Mouse (Mus musculus) 3134 (cell line): ENCODE results near the gene Arnt2.
A peak's percentile ranks its signal among the peaks of the same experiment; 100 is the strongest.

ENCODE experiments used
- DNase-seq: peaks from one replicate; pipeline ENCODE4 v3.0.0-alpha.2; 2011; ENCODE audit warnings: low spot score; ENCODE audit not compliant: insufficient read length; ENCODE audit errors: extremely low read depth

Gene Arnt2

DNA sequence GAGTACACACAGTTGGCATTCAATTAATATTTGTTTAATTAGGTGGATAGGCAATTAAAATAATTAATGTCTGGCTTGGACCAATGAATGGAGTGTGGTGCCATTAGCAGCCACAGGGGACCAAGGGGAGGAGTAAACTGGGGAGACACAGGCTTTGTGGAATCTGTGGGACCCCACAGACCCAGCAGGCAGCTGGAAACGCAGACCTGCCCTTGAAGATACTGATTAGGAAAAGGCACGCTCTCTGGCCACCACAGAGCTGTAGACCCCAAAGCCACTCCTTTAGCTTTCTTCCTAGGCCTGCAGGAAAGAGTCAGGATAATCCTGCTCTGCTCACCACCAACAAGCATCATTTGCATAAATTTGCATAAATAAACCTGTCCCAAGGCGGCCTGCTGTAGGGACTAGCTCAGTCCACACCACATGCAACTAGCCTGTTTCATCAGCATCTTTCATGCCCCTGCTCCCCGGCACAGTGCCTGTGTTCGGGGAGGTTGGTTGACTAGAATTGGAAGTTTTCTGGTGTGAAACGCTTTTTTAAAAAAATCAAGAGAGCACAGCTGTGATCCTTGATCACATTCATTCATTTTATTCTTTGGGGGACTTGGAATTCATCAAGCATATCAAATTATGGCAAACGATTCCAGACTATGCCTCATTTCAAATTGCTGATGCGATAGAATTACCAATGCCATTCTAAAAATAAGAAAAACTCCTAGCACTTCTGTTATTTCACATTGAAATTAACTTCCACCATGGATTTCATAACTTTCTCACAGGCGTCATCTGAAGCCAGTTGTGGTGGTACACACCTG, 8.1 kb downstream of the Arnt2 start:
- no peak for DNase-seq

DNA sequence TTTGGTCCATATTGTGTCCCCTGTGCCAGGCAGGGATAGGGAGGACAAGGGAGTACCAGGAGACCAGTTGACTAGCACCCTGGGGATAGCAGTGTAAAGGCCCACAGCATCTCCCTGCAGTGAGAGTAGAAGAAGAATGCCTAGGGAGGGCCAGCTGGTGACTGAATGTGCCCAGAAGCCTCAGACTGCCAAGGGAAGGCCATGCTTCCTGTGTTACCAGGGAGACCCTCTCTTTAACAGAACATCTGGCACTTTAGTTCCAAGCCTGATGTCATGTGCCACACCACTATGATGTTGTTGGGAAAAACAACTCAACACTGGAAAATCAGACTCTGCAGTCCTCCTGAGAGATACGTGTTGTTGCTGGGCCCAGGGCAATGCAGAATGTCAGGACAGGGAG, 12.7 kb downstream of the Arnt2 start:
- DNase-seq = no peak

DNA sequence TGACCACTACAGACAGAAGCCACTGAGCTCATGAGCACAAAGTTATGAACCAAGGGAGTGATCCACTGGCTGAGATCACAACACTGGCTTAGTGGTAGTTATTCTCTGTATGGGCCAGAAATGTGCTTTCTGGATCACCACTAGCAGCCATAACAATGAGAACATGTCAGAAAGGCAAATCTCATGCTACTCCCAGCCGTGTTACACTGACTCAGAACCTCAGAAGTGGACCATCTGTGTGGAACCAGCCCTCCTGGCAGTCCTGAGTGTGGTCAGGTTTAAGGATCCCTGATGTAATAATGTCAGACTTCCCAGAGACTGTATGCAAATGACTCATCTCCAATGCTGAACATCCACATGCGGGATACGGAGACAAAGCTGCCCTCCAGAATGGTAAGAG, 13.4 kb downstream of the Arnt2 start:
- no peak for DNase-seq

DNA sequence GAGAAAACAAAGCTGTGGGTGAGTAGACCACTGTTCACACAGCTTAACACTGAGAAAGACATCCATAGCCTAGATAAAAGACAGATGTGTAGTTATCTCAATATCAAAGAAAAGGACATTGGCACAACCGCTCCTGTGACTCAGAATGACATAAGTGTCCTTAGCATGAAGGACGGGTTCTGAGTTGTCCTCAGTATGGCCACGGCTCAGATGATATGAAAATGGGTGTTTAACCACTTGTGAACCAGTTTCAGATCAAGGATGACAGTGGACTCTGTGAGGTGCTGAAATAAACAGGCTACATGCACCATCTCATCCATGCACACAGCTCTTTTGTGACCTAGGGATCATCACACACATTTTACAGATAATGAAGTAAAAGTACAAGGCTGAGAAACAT, 22.1 kb downstream of the Arnt2 start:
- DNase-seq = no peak

DNA sequence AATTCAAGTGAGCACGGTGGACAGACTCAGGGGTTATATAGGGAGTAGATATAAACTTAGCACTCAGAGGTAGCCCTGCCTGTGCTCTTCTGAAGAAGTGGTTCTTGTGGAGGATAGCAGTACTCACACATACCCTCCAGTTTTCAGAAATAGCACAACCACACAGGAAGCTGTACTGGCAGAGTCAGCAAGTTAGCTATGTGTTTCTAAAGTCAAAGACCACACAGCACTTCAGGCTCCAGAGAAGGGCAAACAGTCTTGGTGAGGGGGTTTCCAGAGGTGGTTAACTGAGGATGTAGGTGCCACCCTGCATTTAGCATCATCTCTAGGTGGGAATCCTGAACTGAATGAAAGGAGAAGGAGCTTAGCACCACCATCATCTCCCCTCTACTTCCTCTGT, 23.5 kb downstream of the Arnt2 start:
- DNase-seq = no peak

DNA sequence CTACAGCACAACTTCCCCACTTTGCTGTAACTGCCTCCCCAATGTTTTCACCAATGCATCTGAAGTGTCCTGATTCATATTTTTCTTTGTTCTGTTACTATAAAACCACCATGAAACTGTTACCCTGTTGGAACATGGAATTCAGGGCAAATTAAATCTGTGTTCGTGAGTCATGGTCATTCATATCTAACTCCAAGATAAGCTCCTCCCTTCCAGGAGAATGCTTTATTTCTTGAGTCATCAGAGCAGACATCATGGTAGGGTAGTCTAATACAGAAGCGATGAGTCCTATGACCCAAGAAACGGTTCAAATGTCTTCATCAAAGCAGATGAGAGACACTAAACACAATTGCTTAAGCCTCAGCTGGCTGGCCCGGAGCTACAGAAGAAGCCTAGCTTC, 25.2 kb downstream of the Arnt2 start:
- no peak for DNase-seq

DNA sequence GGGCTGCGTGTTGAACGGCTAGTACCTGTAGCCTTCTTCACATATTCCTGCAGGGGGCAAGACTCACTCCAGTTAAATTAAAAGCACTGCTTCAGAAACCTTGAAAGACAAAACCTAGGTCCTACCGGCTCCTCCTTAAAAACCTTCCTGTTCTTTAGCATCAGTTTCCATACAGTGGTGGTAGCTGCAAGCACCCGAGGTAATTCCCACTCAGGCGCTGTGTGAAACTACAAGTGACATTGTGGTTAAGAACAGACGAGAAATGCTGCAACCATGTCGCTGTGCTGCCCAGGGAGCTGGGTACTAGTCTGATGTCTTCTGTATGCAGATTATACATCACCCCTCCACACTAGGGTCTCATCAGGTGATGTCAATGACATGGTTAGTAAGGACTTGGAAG, 25.9 kb downstream of the Arnt2 start:
- no peak for DNase-seq

DNA sequence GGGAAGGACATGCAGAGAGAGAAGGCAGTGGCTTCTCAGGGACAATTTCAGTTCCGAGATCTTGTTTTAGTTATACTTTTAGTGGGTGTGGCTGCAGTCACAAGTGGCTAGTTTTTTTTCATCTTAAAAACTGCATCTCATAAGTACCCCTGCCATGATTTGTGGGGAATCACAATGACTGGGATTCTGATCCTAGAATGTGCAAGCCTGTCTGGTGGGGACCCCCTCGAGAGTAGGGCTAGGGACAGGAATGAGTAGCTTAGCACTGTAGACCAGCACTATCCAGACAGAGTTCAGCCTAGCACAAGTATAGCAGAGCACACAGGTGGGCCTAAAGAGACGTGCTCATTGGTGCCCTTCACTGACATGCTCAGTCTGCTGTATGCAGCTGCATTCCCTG, 27.6 kb downstream of the Arnt2 start:
- no peak for DNase-seq

DNA sequence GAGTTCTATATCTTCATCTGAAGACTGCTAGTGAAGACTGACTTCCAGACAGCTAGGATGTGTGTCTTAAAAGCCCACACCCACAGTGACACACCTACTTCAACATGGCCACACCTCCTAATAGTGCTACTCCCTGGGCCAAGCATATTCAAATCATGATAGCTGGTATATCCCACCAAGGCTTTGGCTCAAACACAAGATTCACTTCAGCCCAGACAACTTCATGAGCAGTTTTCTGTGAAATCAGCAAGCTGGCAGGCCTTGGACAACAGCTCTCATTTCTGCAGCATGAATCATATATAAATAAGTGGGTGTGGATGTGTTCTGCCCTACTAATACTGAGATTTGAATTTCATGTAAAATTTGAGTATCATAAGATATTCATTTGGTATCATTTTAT, 29.2 kb downstream of the Arnt2 start:
- peak; percentile 56 for DNase-seq

DNA sequence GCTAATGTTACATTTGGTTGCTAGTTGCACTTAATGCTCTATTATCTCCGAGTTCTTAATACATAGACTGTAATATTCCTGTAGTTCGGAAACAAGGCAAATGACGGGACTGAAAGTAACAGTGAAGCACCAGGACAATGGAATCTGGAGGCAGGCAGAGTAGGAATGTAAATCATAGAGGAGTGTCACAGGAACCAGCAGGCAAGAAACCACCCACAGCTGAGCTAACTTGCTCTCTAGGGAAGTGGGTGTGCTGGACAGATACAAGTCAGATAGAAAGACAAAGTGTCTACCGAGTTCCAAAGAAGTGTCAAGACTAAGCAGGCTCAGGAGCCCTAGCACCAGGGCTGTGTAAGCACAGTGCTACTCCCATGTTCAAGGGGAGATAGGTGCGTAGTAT, 32.6 kb downstream of the Arnt2 start:
- DNase-seq = no peak

DNA sequence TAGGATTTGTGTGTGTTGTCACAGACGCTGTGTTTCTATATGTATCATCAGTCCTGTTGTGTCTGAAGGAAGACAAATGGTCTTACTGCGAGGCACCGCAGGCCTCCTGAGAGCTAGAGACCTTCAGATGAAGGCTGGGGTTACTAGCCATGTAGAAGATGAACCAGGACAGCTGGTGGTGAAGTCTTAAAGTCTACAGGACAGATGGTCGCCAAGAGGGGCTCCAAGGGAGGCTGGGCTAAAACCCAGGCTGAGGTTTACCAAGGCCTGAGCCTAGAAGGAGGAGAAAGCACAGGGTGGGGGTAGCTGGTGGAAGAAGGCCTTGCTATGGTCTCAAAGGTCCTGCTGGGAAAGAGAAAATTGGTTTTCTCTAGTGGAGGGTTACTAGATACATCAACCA, 36.3 kb downstream of the Arnt2 start:
- DNase-seq = no peak

DNA sequence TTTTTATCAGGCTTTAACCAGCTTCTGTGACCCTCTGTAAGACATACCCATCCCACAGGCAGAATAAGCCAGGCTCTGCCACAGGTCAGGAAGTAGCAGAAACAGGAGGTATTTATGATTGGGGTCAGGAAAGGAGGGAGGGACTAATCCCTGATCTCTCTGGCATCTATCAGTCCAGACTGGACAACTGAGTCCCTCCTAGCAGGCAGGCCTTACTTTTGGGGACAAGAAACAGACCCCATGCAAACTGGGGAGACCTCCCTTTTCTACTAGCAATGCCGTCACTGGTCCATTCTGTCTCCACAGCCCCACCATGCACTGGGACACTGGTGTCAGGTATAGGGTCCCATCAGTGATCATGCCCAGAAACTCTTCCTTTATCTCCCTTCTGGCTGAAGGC, 37.1 kb downstream of the Arnt2 start:
- DNase-seq = no peak

DNA sequence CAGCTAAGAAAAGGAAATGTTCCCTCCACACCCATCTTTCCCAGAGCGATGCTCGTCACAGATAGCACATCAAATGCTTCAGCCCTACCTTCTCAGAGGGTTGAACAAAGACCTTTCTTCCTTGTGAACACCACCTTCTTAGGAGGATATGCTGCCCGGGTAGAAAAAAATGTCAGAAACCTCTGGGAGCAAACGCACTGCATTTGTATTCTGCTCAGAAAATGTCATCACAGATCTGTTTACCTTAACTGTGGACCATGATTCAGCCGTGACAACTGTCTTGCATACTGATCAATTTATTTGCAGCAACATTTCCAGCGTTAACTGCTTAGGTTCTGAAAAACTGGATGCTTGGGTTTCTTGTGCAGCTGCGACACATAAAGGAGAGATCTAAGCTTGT, 37.7 kb downstream of the Arnt2 start:
- no peak for DNase-seq

DNA sequence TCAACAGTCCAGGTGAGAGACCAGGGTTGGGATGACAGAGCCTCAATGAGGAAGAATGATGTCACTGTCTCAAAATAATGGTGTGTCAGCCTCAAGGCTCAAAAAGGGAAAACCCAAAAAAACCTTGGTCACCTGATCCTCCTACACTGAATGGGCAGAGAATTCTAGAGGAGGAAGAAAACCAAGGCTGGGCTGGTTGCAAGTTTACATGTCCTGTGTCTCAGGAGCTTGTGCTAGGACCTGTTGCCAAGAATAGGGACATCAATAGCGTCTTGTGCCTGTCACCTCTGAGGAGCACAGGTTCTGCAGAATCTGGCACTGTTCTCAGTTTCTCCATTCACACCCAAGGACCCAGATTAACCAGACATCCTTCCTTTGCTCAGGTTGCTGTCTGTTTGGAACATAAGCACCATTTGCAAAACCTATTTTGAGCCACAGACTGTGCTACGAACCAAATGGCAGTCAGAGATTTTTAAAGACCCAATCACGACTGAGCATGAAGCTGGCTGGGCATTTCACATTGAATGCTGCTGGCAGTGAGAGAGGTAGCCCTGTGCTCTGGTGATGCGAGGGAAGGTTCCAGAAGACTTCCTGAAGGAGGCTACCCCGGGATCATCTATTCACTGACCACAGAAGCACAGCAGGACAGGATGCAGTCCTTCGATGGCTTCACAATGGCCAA, 38.9 kb downstream of the Arnt2 start:
- DNase-seq = no peak

DNA sequence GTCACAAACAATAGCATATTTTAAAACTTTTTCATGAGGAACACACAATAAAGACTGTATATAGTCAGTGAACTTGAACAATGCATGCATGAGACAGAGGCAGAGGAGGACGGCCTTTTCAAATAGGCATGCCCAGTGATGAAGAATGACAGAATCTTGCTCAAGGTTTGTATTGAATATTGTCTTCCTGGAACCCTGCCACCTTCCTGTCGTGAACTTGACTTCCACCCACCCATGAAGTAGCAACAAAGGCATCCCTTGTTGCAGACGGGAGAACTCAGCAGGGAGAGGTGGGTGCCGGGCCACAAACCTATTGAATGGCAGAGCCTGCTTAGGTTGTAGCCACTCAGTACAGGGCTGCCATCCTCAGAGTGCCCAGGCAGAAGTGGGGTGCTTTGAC, 43.7 kb downstream of the Arnt2 start:
- no peak for DNase-seq

DNA sequence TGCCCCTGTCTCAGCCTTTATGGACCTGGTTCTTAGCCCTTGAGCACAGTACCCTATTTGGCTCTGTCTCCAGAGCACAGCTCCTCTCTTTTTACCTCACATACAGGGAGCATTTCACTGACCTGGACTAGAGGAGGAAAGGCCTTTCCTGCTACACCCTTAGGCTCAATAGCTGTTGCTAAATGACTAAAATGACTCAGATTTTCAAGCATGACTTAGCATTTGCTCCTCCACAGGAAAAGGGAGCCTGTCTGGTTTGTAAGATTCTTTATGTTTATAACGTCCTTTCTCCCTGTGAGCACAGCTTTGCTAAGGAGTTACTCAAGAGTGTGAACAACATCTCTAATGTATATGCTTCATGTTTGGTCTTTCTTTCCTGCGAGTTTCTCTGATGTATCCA, 47.3 kb downstream of the Arnt2 start:
- peak; percentile 18 for DNase-seq

DNA sequence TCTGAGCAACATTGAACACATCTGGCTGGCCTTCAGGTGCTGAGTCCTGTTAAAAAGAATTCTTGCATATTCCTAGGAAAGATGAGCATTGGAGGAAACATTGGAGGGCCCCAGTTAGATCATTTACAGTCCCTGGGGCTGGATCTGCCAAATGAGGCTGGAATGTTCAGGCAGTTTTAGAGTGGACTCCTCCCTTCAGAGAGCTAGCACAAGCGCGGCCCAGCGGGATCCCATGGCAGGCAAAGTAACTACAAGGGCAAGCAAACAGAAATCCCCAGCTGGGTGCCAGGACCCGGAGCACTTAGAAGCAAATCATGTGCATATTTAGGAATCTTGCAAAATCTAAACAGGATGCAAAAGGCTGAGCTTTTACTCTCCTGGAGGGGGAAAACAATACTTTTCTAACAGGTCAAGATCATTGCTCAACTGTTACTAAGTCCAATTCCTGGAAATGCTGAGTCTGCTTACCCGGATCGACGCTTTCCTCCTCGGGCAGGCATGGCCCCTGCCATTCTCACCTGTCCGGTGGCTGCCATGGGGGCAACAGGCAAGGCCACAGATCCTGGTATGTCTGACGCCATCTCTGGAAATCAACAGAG, 48.8 kb downstream of the Arnt2 start:
- no peak for DNase-seq

DNA sequence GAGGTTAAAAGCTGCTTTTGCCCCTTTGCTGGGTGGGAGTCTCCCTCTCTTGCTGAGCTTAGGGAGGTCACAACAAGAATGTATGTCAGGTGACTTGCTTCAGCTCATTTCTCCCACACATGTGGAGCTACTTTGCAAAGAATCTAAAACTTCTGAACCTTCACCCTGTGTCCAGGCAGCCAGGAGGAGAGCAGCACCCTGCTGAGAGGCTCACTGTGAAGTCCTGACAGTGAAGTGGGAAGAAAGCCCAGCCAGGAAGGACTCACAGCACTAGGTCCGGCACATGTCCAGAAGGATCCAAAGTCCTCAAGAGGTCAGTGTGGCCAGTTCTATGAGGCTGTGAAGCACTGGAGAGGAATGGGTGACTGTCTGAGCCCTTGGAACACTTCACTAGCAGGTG, 51.5 kb downstream of the Arnt2 start:
- DNase-seq = no peak

DNA sequence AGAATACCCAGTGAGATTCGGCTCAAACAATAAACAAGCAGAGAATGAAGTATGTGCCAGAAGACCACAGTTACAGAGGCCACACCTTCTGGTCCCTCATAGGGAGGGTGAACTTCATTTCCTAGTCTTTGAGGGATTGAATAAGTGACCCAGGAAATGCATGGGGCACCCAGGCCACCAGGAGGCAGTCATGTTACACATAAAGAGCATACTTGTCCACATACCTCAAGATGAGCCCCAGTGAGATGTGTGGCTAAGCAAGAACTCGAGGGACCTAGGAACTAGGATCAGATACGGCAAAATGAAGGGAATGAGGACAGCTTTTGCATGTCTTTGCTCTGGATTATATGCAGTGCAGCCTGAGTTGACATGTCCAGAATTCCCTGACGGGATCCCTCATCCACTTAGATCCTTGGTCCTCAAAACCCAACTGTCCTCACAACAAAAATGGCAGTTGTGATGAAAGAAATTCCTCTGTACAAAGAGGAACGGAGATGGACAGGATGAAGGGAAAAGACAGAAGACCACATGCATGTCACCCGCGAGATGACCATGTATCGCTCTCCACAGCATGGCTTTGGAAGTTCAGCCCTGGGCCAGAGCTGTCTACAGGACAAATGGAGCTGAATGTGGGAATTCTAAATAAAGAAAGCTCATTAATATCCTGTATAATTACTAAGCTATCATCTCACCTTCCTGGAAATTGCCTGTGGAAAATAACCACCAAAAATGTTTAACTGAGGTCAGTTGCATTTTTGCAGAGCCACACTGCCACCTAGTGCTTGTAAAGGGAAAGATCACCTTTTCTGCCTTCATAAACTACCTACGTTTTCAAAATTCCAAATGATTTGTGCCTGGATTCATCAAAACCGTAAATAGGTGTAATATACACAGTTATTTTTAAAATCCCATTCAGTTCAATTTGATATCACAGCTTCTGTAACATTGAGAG, 54.1 kb downstream of the Arnt2 start:
- DNase-seq = no peak

DNA sequence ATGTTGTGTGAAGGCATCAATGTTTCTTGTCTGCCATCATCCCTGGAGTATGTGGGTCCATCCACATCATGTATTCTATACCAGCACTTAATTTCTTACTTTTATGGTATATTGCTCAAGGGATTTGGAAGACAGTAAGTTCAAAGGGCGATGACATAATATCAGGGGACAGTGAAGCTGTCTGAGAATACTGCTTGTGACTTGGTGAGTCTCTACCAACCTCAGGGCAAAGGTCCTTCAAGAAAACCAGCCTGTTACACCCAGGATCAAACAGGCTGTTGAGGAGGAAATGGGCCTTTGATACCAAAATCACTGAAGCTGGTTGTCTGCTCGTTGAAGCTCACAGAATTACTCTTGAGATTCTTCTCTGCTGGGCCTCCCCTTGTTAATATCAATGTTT, 55.1 kb downstream of the Arnt2 start:
- no peak for DNase-seq

DNA sequence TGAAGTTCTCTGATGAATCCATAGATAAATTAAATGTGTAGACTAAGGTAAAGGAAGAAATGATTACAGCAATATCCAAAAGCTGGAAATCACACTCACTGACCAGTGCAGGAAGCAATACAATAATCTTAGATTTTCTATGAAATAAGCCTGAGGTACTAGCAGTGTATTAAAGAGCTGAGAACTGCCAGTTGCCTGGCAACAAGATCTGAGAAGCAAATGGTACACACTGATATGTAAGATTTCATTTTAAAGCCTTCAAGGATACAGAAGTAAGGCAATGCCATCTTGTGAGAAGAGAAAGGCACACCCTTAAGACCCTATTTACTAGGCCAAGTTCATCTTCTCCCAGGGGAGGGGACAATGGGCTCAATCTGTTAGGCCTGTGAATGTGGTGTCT, 59.4 kb downstream of the Arnt2 start:
- no peak for DNase-seq
